Mouse (Mus musculus) small intestine, adult 2 months (tissue): ENCODE measurements around the gene Rere. TPM values are rescaled to one million over a fixed set of nuclear protein-coding genes. Genes with fewer than 3 reads are reported as not detected.

Experiments
- H3K27ac ChIP-seq: fragments of 200-500 bp; 2 replicates; pipeline ENCODE4 v1.5.1; 2012; ENCODE audit warnings: low read depth, low read length, control low read depth, inconsistent platforms; ENCODE audit not compliant: insufficient read depth
- H3K27me3 ChIP-seq: fragments of 200-500 bp; 2 replicates; pipeline ENCODE4 v1.6.1; 2012; ENCODE audit warnings: mild to moderate bottlenecking, moderate library complexity, low read length, inconsistent platforms; ENCODE audit not compliant: control insufficient read depth, insufficient read depth
- H3K36me3 ChIP-seq: fragments of 200-500 bp; 2 replicates; pipeline ENCODE4 v1.6.1; 2012; ENCODE audit warnings: mild to moderate bottlenecking, low read length, control low read depth, inconsistent platforms; ENCODE audit not compliant: control insufficient read depth, insufficient read depth
- H3K4me1 ChIP-seq: fragments of 200-500 bp; 2 replicates; pipeline ENCODE4 v1.6.1; 2012; ENCODE audit warnings: low read length, inconsistent platforms, mixed read lengths; ENCODE audit not compliant: control insufficient read depth, insufficient read depth, insufficient read length
- H3K4me3 ChIP-seq: fragments of 200-500 bp; 2 replicates; pipeline ENCODE4 v1.5.1; 2012; ENCODE audit warnings: low read depth, mild to moderate bottlenecking, control low read depth, inconsistent platforms, low read length, moderate library complexity
- CTCF ChIP-seq: fragments of 200-500 bp; IDR thresholded peaks from 2 replicates; pipeline ENCODE4 v1.5.1; 2012; ENCODE audit warnings: low read depth, mild to moderate bottlenecking, control low read depth, inconsistent platforms, low read length, moderate library complexity, mixed read lengths; ENCODE audit not compliant: insufficient replicate concordance, insufficient read length; ENCODE audit errors: extremely low read depth
- POLR2A ChIP-seq: fragments of 200-500 bp; IDR thresholded peaks from 2 replicates; pipeline ENCODE4 v1.6.1; 2012; ENCODE audit warnings: low read depth, mild to moderate bottlenecking, control low read depth, inconsistent platforms, low read length, moderate library complexity
- WGBS: fragments of 180-500 bp; shearing (Covaris S2); methylation state at CpG from one replicate; pipeline ENCODE4 v1.1.7; 2018; 5-methylcytosine and 5-hydroxymethylcytosine counted together
- polyA plus RNA-seq: library from polyadenylated mRNA; depleted of rRNA; stranded (reverse); fragments of >200 nt; gene quantifications from 2 replicates; pipeline ENCODE4 v1.2.3, GENCODE M21; 2012

Rere gene
- polyA plus RNA-seq, 1 experiment = 72.8 TPM

DNA sequence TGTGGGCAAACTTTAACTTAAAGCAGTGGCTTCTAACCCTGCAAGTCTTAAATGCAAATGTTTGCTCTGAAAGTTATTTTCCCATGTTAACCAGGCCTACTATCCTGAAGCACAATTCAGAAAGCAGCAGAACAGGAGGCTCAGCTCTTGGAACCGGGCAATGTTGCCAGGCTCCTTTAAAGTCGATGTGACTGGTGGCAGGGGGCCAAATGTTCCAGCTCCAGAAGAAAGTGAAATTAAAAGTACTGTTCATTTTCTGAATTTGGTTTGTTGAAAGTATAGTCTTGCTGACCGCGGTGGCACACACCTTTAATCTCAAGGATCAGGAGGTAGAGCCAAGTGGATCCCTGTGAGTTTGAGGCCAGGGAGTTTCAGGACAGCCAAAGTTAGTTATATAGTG, 180.9 kb downstream of the Rere start:
- no peak overlapping the region for H3K4me3 ChIP-seq
- H3K27ac ChIP-seq = peak overlapping the region; percentile 17; the same call in 1 of the 2 replicates
- no peaks in the 10 kb centered on the region for H3K36me3 ChIP-seq
- 9% methylated on average over 4 of the region's 4 CpGs for WGBS
- no peak for TF ChIP-seq CTCF
- no peak for TF ChIP-seq POLR2A
- peaks cover 7% of the 10 kb centered on the region; the same call in 1 of the 2 replicates for H3K4me1 ChIP-seq
- H3K27me3 ChIP-seq = no peaks in the 10 kb centered on the region

DNA sequence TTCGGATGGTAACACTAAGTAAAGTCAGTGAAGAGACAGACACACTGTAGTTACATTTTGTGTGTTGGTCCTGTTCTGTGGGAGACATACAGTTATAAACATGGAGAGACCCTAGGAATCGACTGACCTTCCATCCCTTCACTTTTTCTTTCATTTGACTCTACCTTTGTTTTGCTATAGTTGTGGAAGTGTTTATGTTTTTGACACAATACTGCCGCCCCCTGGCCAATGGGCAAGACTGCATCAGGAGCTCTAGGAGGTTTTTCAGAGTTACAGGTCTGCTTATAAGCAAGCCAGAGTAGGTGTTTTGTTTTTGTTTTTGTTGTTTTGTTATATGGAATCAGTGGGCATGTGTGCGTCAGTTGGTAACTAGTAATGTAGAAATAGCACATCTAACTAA, 184.3 kb downstream of the Rere start:
- Histone ChIP-seq H3K27ac (no peak overlapping the region), H3K36me3 (peaks cover 14% of the 10 kb centered on the region), H3K4me1 (peaks cover 4% of the 10 kb centered on the region; the same call in 1 of the 2 replicates), H3K4me3 (no peak overlapping the region), H3K27me3 (no peaks in the 10 kb centered on the region)
- 46% methylated on average over 4 of the region's 4 CpGs for WGBS
- TF ChIP-seq CTCF = peak; percentile 67; the same call in 1 of the 2 replicates
- no peak for TF ChIP-seq POLR2A

DNA sequence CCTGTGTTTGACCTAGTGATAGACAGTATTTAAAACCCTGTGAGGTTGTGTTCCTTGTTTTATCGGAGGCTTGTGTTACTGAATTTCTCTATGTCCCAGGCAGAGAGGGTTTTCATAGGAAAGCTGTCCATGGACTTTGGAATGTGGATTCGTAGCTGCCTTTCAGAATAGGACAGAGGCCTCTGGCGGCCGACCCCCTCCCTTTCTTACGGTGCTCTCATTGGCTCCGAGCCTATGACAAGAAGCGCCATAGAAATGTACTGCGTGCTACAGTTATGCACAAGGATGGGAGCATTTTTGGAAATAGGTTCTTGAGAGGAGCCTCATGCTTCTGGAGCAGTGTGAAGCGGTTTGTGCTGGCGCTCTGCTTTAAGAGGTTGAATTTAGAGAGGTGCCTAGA, 187.8 kb downstream of the Rere start:
- whole genome bisulfite sequencing = 79% methylated on average over 10 of the region's 10 CpGs
- H3K4me1 ChIP-seq = no peaks in the 10 kb centered on the region
- H3K27ac ChIP-seq = no peak overlapping the region
- no peaks in the 10 kb centered on the region for H3K27me3 ChIP-seq
- H3K36me3 ChIP-seq = peaks cover 18% of the 10 kb centered on the region
- no peak overlapping the region for H3K4me3 ChIP-seq
- TF ChIP-seq CTCF = no peak

DNA sequence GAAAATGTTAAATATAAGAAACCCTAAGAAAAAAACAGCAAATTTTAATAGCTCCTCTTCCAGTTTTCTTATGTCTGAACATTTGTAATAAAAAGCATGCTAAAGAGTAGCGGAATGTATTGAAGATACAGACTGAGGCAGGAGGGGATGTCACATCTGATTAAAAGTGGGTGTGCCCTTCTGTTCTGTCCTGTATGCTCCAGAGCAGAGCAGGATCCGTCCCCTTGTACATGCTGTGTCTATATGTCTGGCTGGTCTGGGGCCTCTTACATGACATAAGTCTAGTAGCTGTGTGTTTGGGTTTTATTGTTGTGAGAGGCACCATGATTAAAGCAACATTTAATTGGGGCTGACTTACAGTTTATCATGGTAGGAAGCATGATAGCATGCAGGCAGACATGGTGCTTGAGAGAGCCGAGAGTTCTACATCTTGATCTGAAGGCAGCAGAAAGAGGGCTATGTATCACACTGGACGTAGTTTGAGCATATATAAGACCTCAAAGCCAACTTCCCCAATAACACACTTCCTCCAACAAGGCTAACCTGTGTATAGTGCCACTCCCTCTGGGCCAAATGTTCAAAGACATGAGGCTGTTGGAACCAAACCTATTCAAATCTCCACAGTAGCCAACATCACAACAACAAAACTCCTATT, 189.4 kb downstream of the Rere start:
- peaks cover 19% of the 10 kb centered on the region for H3K36me3 ChIP-seq
- no peaks in the 10 kb centered on the region for H3K27me3 ChIP-seq
- WGBS = 90% methylated on average over 4 of the region's 4 CpGs
- TF ChIP-seq CTCF (no peak), POLR2A (no peak)
- no peaks in the 10 kb centered on the region for H3K4me1 ChIP-seq
- no peak overlapping the region for H3K4me3 ChIP-seq
- H3K27ac ChIP-seq = no peak overlapping the region

DNA sequence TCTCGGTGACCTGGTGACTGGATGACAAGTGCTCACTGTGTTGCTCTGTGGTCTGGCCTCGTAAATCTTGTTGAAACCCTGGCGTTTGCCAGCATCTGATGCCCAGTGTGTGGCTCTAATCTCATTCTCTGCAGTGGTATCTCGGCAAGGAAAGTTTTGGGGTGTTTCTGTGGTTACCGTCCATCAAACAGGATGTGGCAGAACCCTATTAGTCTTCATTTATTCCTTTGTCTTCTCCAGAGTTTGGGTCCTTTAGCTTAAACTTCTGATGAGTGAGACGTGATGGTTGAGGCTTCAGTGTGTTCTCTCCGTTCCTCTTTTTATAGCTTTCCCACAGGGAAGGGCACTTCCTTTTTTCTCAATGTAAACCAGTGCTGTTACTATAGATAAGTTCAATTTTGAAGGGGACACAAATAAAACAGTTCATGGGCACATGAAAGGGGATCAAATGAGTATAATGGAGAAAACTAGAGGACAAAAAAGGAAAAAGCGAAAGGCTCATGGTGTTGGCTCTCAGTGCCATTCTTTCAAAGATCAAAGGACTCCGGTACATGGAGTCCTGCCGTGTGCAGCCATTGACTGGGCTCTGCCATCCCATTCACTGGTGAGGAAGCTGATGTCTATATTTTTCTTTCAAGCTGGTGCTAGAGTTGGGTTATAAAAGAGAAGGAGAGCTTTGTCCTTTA, 191.4 kb downstream of the Rere start:
- H3K4me3 ChIP-seq = no peak overlapping the region
- TF ChIP-seq POLR2A = no peak
- WGBS = 72% methylated on average over 10 of the region's 10 CpGs
- H3K27me3 ChIP-seq = no peaks in the 10 kb centered on the region
- H3K36me3 ChIP-seq = peaks cover 19% of the 10 kb centered on the region
- H3K27ac ChIP-seq = no peak overlapping the region
- H3K4me1 ChIP-seq = no peaks in the 10 kb centered on the region

DNA sequence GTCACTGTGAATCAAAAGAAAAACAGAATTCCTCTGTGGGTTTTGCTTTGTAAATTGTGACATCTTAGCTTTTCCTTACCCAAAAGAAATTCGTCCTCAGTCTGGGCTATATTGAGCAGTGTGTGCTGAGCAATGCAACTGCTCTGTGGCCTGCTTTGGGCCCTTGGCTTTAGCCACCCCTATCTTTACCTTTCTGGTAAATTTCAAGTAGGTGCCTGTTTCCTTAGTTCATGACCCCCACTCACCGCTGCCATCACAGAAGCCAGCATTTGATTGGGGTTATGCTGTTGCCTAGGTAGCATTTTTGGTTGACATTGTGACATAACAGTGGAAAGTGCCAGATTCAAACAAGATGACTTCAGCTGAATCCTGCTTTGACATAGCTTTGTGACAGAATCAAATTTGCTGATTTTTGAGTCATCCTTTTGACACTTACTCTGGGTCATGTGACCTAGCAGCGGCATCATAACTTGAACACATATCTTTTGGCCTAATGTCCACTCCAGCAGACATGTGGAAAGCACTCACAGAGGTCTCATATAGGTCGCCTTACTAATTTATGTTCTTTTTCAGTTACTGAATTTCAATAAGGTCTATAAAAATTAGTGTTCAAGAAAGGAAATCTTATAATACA, 192.1 kb downstream of the Rere start:
- peaks cover 19% of the 10 kb centered on the region for H3K36me3 ChIP-seq
- TF ChIP-seq CTCF (no peak), POLR2A (no peak)
- H3K27me3 ChIP-seq = no peaks in the 10 kb centered on the region
- H3K4me1 ChIP-seq = no peaks in the 10 kb centered on the region
- WGBS = 91% methylated on average over 4 of the region's 4 CpGs
- H3K27ac ChIP-seq = no peak overlapping the region
- H3K4me3 ChIP-seq = no peak overlapping the region

DNA sequence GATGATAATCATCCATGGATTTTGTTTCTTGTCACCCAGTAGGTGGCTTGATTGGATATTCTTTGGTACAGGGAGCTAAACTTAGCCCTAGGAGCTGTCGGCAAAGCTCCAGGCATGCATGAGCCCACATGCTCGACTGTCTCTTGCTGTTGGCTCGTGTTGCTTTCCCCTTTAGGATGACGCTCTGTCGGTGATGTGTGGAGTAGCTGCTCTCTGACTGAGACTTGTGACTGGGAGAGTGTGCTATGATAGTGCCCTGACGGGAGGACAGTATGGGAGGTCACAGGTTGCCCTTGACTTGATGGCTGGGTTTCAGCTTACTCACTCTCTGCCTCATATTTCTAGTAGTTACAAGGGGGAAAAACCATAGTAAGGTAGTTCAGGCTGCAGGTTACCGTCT, 192.6 kb downstream of the Rere start:
- TF ChIP-seq CTCF (no peak), POLR2A (no peak)
- WGBS = 91% methylated on average over 7 of the region's 7 CpGs
- H3K27me3 ChIP-seq = no peaks in the 10 kb centered on the region
- no peak overlapping the region for H3K27ac ChIP-seq
- no peak overlapping the region for H3K4me3 ChIP-seq
- H3K36me3 ChIP-seq = peaks cover 17% of the 10 kb centered on the region
- no peaks in the 10 kb centered on the region for H3K4me1 ChIP-seq
